Comparison of ENCODE assay signal across 10 mouse cellular contexts in genomic region chr4:139810762-139811438, GRCm38 (mm10). TPM values are rescaled to one million over a fixed set of nuclear protein-coding genes. Genes with fewer than 3 reads are reported as not detected.
A peak's percentile ranks its signal among the peaks of the same experiment; 100 is the strongest.
DNase-seq lines count a peak whose midpoint lies in the region; ATAC-seq lines count a peak whose summit lies in the region.
"Had no signal": no experiment of that assay in that cellular context is flagged by ENCODE, and none has a peak within 500 bp of the region (broad histone marks: within the 10 kb centered on the region; RNA-seq: fewer than 3 reads in every experiment).

No protein-coding gene starts in this region.

- no peak overlapping the region; the same call in 1 of the 2 replicates for H3K9ac ChIP-seq in forebrain, embryonic 14.5 days (ENCODE audit: low read length)
- H3K9ac ChIP-seq: liver, embryonic 12.5 days had no signal

- WGBS in forebrain, embryonic 14.5 days, result 3% methylated on average over 22 of the region's 22 CpGs

- H3K4me3 ChIP-seq in forebrain, embryonic 14.5 days (ENCODE audit: low read depth, low read length), result no peak overlapping the region
- H3K4me3 ChIP-seq: liver, embryonic 12.5 days had no signal

- no peaks in the 10 kb centered on the region for H3K9me3 ChIP-seq in forebrain, embryonic 14.5 days (replicated peaks; ENCODE audit: control insufficient read depth, low read length)
- H3K9me3 ChIP-seq: liver, embryonic 12.5 days had no signal

- DNase-seq in cerebellum, postnatal 10 days, result peak; percentile 42 to 58
- no peak for DNase-seq in cerebellum, postnatal 25 days
- peak; percentile 34 for DNase-seq in A20 (ENCODE audit: low read depth, low spot score)
- peak; percentile 65 for DNase-seq in forebrain, embryonic 14.5 days (ENCODE audit: low spot score)
- DNase-seq in mesoderm, embryonic 11.5 days (ENCODE audit: low read depth, low spot score), result peak; percentile 77
- DNase-seq in thymus, postnatal 14 days, result no peak
- DNase-seq in urinary bladder, postnatal 25 days (ENCODE audit: low spot score), result no peak
- no peak for DNase-seq in frontal cortex, postnatal 25 days (ENCODE audit: low spot score in 2 of 2)

- H3K4me2 ChIP-seq in forebrain, embryonic 14.5 days (ENCODE audit: low read length), result peak overlapping the region; percentile 31; the same call in 1 of the 2 replicates
- H3K4me2 ChIP-seq: liver, embryonic 12.5 days had no signal

- peaks cover 25% of the 10 kb centered on the region for H3K4me1 ChIP-seq in forebrain, embryonic 14.5 days (ENCODE audit: control insufficient read depth, insufficient read depth, low read length)
- H3K4me1 ChIP-seq: liver, embryonic 12.5 days had no signal

- no peaks in the 10 kb centered on the region for H3K36me3 ChIP-seq in forebrain, embryonic 14.5 days (ENCODE audit: control insufficient read depth, insufficient read depth, low read length)
- H3K36me3 ChIP-seq: liver, embryonic 12.5 days had no signal

- ATAC-seq in forebrain, embryonic 14.5 days, result peak; percentile 35
- ATAC-seq: liver, embryonic 12.5 days had no signal

- peaks cover 44% of the 10 kb centered on the region for H3K27me3 ChIP-seq in forebrain, embryonic 14.5 days (replicated peaks; ENCODE audit: control insufficient read depth, insufficient read depth, low read length)

- H3K27ac ChIP-seq in forebrain, embryonic 14.5 days (ENCODE audit: low read depth, low read length), result no peak overlapping the region
- H3K27ac ChIP-seq: liver, embryonic 12.5 days had no signal

RNA-seq across cellular contexts. Expression of gene Pax7, which starts 22.4 kb away (rescaled TPM):
- polyA plus RNA-seq in forebrain, embryonic 14.5 days (2014; fragmentation: Nextera tagmentation; extraction: Ambion mirVana), result 0.05 and 0.06 TPM in 2 replicates
- polyA plus RNA-seq: heart, embryonic 16.5 days; liver, embryonic 12.5 days had no signal

Comparison
In these comparisons a context has a peak if more than half of its experiments do, and no peak if none do; other contexts are left out.
1. DNase-seq: peak in cerebellum, postnatal 10 days (2 of 2), A20 (single experiment), forebrain, embryonic 14.5 days (single experiment) and mesoderm, embryonic 11.5 days (single experiment); none in cerebellum, postnatal 25 days (0 of 2), thymus, postnatal 14 days (single experiment), urinary bladder, postnatal 25 days (single experiment) and frontal cortex, postnatal 25 days (0 of 2).